Mouse (Mus musculus): ENCODE measurements around the gene Epas1. TPM values are rescaled to one million over a fixed set of nuclear protein-coding genes. Genes with fewer than 3 reads are reported as not detected.

The Epas1 gene
- polyA plus RNA-seq, 2 experiments, result 3.0 to 3.4 TPM

DNA sequence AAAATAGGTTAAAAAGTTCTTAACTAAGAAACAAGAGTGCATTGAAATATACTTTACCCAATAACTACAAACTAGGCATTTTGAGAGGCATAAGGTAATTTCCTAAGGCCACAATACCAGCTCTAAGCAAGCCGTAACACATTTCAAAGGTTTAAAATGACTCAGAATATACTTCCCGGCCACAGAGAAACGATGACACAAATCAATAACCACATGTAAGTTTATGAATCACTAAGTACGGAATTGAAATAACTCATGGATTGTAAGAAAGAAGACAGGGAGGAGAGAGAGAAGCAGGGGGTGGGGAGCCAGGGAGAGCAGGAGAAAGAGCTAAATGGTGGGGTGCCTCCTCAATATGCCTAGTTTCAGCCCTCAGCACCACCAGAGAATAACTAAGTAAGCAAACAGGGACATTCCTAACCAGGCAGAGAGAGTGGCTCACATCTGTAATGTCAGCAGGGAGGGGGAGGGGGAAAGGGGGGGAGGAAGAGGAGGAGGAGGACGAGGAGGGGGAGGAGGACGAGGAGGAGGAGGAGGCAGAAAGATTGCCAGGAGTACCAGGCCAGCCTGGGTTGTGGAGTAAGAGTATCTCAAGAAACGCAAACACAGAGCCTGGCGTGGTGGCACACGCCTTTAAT is 97.3 kb downstream of the Epas1 start:
- Histone ChIP-seq H3K4me2 (ENCODE audit: low read depth) (no peak overlapping the region), H3K27me3 (ENCODE audit: control insufficient read depth, insufficient read depth, low read length) (no peaks in the 10 kb centered on the region; the same call in 1 of the 2 replicates), H3K4me3 (ENCODE audit: insufficient read depth in 1 of 2, low read depth in 2 of 2, low read length in 2 of 2) (no peak overlapping the region), H3K4me1 (replicated peaks; ENCODE audit: control insufficient read depth in 2 of 2, insufficient read depth in 2 of 2, low read length in 1 of 2) (no peaks in the 10 kb centered on the region), H3K9ac (replicated peaks) (no peak overlapping the region), H3K9me3 (ENCODE audit: control insufficient read depth, low read length) (no peaks in the 10 kb centered on the region), H3K36me3 (replicated peaks; ENCODE audit: control insufficient read depth, insufficient read depth, low read depth) (no peaks in the 10 kb centered on the region), H3K27ac (no peak overlapping the region)
- ATAC-seq (ENCODE audit: insufficient read depth) (no peak), DNase-seq (ENCODE audit: low read depth in 3 of 3, low spot score in 3 of 3) (no peak)
- TF ChIP-seq CTCF (IDR thresholded peaks at IDR 0.05; ENCODE audit: low read depth) (no peak), EP300 (IDR thresholded peaks at IDR 0.05; ENCODE audit: low read depth) (no peak)
- whole genome bisulfite sequencing (ENCODE audit: insufficient replicate concordance), result 53% methylated on average over 9 of the region's 9 CpGs

DNA sequence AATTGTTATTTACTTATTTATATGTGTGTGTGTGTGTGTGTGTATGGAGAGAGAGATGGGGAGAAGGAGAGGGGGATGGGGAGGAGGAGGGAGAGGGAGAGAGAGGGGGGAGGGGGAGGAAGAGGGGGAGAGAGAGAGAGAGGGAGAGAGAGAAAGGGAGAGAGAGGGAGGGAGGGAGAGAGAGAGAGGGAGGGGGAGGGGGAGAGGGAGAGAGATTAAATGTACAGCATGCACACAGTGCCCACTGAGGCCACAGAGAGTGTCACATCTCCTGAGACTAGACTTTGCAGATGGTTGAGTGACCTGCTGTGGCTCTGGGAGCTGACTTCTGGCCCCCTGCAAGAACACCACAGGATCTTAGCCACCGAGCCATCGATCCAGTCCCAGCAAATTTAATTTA is 98.3 kb downstream of the Epas1 start:
- TF ChIP-seq CTCF (IDR thresholded peaks at IDR 0.05; ENCODE audit: low read depth) (no peak), EP300 (IDR thresholded peaks at IDR 0.05; ENCODE audit: low read depth) (no peak)
- Histone ChIP-seq H3K4me2 (ENCODE audit: low read depth) (no peak overlapping the region), H3K27me3 (ENCODE audit: control insufficient read depth, insufficient read depth, low read length) (no peaks in the 10 kb centered on the region; the same call in 1 of the 2 replicates), H3K4me3 (ENCODE audit: insufficient read depth in 1 of 2, low read depth in 2 of 2, low read length in 2 of 2) (no peak overlapping the region), H3K27ac (no peak overlapping the region), H3K4me1 (replicated peaks; ENCODE audit: control insufficient read depth in 2 of 2, insufficient read depth in 2 of 2, low read length in 1 of 2) (no peaks in the 10 kb centered on the region), H3K36me3 (replicated peaks; ENCODE audit: control insufficient read depth, insufficient read depth, low read depth) (no peaks in the 10 kb centered on the region), H3K9ac (replicated peaks) (no peak overlapping the region), H3K9me3 (ENCODE audit: control insufficient read depth, low read length) (no peaks in the 10 kb centered on the region)
- 74% methylated on average over 2 of the region's 2 CpGs for WGBS (ENCODE audit: insufficient replicate concordance)
- no peak for ATAC-seq (ENCODE audit: insufficient read depth)
- DNase-seq (ENCODE audit: low read depth in 3 of 3, low spot score in 3 of 3), result no peak

DNA sequence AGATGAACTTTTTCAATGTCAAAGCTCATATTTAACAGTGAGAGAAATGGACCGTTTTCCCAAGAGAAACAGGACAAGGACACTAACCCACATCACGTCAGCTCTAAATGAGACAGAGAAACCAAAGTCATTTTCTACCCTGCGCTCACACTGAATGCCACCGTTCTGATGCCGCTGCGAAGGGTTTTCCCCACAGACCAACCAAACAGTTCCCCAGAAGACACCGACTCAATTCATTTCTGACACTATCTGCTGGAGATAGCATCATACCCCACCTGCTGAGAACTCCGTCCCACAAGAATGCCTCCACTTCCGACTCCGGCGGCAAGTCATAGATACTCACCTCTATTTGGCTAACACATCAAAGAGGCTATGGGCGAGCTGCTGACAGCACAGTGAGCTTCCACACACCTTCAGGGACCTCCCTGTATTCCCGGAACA is 99.1 kb downstream of the Epas1 start:
- no peaks in the 10 kb centered on the region for H3K36me3 ChIP-seq (replicated peaks; ENCODE audit: control insufficient read depth, insufficient read depth, low read depth)
- TF ChIP-seq EP300 (IDR thresholded peaks at IDR 0.05; ENCODE audit: low read depth), result no peak
- no peaks in the 10 kb centered on the region; the same call in 1 of the 2 replicates for H3K27me3 ChIP-seq (ENCODE audit: control insufficient read depth, insufficient read depth, low read length)
- ATAC-seq (ENCODE audit: insufficient read depth) (no peak), DNase-seq (ENCODE audit: low read depth in 3 of 3, low spot score in 3 of 3) (no peak)
- no peaks in the 10 kb centered on the region for H3K4me1 ChIP-seq (replicated peaks; ENCODE audit: control insufficient read depth in 2 of 2, insufficient read depth in 2 of 2, low read length in 1 of 2)
- H3K9ac ChIP-seq (replicated peaks), result no peak overlapping the region
- no peaks in the 10 kb centered on the region for H3K9me3 ChIP-seq (ENCODE audit: control insufficient read depth, low read length)
- H3K4me2 ChIP-seq (ENCODE audit: low read depth), result no peak overlapping the region
- H3K4me3 ChIP-seq (ENCODE audit: insufficient read depth in 1 of 2, low read depth in 2 of 2, low read length in 2 of 2), result no peak overlapping the region
- H3K27ac ChIP-seq, result no peak overlapping the region
- 63% methylated on average over 13 of the region's 13 CpGs for WGBS (ENCODE audit: insufficient replicate concordance)

DNA sequence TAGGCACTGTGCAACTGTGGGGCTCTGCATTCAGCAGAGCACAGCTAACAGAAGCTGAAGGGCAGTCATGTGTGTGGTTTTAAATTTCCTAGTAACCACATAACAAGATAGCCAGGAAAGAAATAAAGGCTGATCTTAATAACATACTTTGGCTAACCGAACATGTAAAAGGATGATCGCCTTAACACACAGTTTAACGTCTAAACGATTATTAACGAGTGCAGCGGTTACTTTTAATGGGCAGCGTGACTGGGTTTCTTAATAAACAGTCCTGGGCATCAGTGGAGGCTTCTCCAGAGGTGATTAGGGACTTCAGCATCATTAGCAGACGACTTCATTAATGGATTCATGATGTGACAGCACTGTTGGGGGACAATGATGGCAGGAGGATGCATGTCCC is 117.1 kb downstream of the Epas1 start:
- DNase-seq (ENCODE audit: low read depth in 3 of 3, low spot score in 3 of 3), result no peak
- H3K27ac ChIP-seq, result no peak overlapping the region
- H3K9ac ChIP-seq (replicated peaks), result no peak overlapping the region
- no peak overlapping the region for H3K4me2 ChIP-seq (ENCODE audit: low read depth)
- no peaks in the 10 kb centered on the region for H3K9me3 ChIP-seq (ENCODE audit: control insufficient read depth, low read length)
- TF ChIP-seq EP300 (IDR thresholded peaks at IDR 0.05; ENCODE audit: low read depth) (no peak), CTCF (IDR thresholded peaks at IDR 0.05; ENCODE audit: low read depth) (no peak)
- ATAC-seq (ENCODE audit: insufficient read depth), result no peak
- no peaks in the 10 kb centered on the region for H3K4me1 ChIP-seq (replicated peaks; ENCODE audit: control insufficient read depth in 2 of 2, insufficient read depth in 2 of 2, low read length in 1 of 2)
- no peaks in the 10 kb centered on the region for H3K36me3 ChIP-seq (replicated peaks; ENCODE audit: control insufficient read depth, insufficient read depth, low read depth)
- 76% methylated on average over 8 of the region's 8 CpGs for whole genome bisulfite sequencing (ENCODE audit: insufficient replicate concordance)
- no peaks in the 10 kb centered on the region for H3K27me3 ChIP-seq (ENCODE audit: control insufficient read depth, insufficient read depth, low read length)
- H3K4me3 ChIP-seq (ENCODE audit: insufficient read depth in 1 of 2, low read depth in 2 of 2, low read length in 2 of 2), result no peak overlapping the region

DNA sequence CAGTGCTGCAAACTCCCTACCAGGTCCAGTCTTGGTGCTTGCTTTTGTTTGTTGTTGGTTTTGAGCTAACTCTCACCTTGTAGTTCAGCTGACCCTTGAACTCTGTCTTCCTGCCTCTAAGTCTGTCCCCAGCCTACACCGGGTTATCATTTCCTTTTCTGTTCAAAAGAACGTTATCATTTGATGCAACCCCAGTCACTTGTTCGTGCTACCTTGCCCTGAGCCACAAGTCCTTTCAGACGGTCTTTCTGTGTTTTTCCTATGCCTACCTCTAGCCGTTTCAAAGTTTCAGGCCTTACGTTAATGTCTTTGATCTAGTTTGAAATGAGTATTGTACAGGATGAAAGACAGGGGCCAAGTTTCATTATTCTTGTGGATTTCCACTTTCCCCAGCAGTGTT is 119.1 kb downstream of the Epas1 start:
- WGBS (ENCODE audit: insufficient replicate concordance), result 24% methylated on average over 6 of the region's 6 CpGs
- no peaks in the 10 kb centered on the region for H3K9me3 ChIP-seq (ENCODE audit: control insufficient read depth, low read length)
- no peak overlapping the region for H3K9ac ChIP-seq (replicated peaks)
- H3K36me3 ChIP-seq (replicated peaks; ENCODE audit: control insufficient read depth, insufficient read depth, low read depth), result no peaks in the 10 kb centered on the region
- H3K4me1 ChIP-seq (replicated peaks; ENCODE audit: control insufficient read depth in 2 of 2, insufficient read depth in 2 of 2, low read length in 1 of 2), result peaks cover 0 to 7% of the 10 kb centered on the region in 2 experiments; a peak in 1 of 4 replicates
- H3K27me3 ChIP-seq (ENCODE audit: control insufficient read depth, insufficient read depth, low read length), result no peaks in the 10 kb centered on the region
- H3K27ac ChIP-seq, result no peak overlapping the region
- ATAC-seq (ENCODE audit: insufficient read depth) (no peak), DNase-seq (ENCODE audit: low read depth in 3 of 3, low spot score in 3 of 3) (no peak)
- no peak overlapping the region for H3K4me3 ChIP-seq (ENCODE audit: insufficient read depth in 1 of 2, low read depth in 2 of 2, low read length in 2 of 2)
- H3K4me2 ChIP-seq (ENCODE audit: low read depth), result no peak overlapping the region
- no peak for TF ChIP-seq CTCF (IDR thresholded peaks at IDR 0.05; ENCODE audit: low read depth)
- no peak for TF ChIP-seq EP300 (IDR thresholded peaks at IDR 0.05; ENCODE audit: low read depth)

Measured in liver, embryonic 14.5 days (tissue).